Mouse (Mus musculus) C2C12 (cell line): ENCODE data around the gene H2-Ke6. TPM values are rescaled to one million over a fixed set of nuclear protein-coding genes. Genes with fewer than 3 reads are reported as not detected.

Source experiments
- H3K27me3 ChIP-seq: one replicate; pipeline ENCODE4 v1.6.1; 2011; ENCODE audit not compliant: control insufficient read depth, insufficient read depth, insufficient read length
- H3K36me3 ChIP-seq: one replicate; pipeline ENCODE4 v1.6.1; 2011; ENCODE audit not compliant: control insufficient read depth, insufficient read depth
- H3K4me3 ChIP-seq: one replicate; pipeline ENCODE4 v1.5.1; 2011; ENCODE audit warnings: mild to moderate bottlenecking, control low read depth; ENCODE audit not compliant: poor library complexity, insufficient read depth, severe bottlenecking
- H3K79me2 ChIP-seq: one replicate; pipeline ENCODE4 v1.6.1; 2011; ENCODE audit not compliant: control insufficient read depth, insufficient read depth
- H3K79me3 ChIP-seq: one replicate; pipeline ENCODE4 v1.6.1; 2011; ENCODE audit warnings: low read depth, control low read depth
- H3ac ChIP-seq: one replicate; pipeline ENCODE3; 2011; ENCODE audit warnings: low read depth; ENCODE audit not compliant: control insufficient read depth, insufficient read length
- CEBPB ChIP-seq: IDR thresholded peaks from one replicate; pipeline ENCODE4 v1.6.1; 2011; ENCODE audit warnings: low read depth, mild to moderate bottlenecking, control low read depth, moderate library complexity
- CTCF ChIP-seq: IDR thresholded peaks from one replicate; pipeline ENCODE4 v1.5.1; 2011; ENCODE audit not compliant: control insufficient read depth, insufficient read depth, insufficient read length
- FOSL1 ChIP-seq: IDR thresholded peaks from one replicate; pipeline ENCODE4 v1.8.0; 2011; ENCODE audit warnings: mild to moderate bottlenecking, low read length; ENCODE audit not compliant: poor library complexity, insufficient read depth, severe bottlenecking
- MAX ChIP-seq: IDR thresholded peaks from one replicate; pipeline ENCODE4 v1.6.1; 2011; ENCODE audit warnings: mild to moderate bottlenecking, control low read depth
- MYOD1 ChIP-seq: IDR thresholded peaks from one replicate; pipeline ENCODE4 v1.6.1; 2011; ENCODE audit warnings: low read depth; ENCODE audit not compliant: control insufficient read depth, insufficient read length
- MYOG ChIP-seq: IDR thresholded peaks from one replicate; pipeline ENCODE4 v1.6.1; 2011; ENCODE audit not compliant: control insufficient read depth, insufficient read length; ENCODE audit errors: extremely low read depth
- USF1 ChIP-seq: IDR thresholded peaks from one replicate; pipeline ENCODE4 v1.6.1; 2011; ENCODE audit warnings: low read depth, mild to moderate bottlenecking, control low read depth, moderate library complexity
- polyA plus RNA-seq: library from polyadenylated mRNA; unstranded; fragments of >200 nt; fragmentation: generic; extraction: Trizol; gene quantifications from one replicate; pipeline ENCODE4 v1.2.1, GENCODE M21; 2012; ENCODE audit warnings: missing spikeins

Gene H2-Ke6
- polyA plus RNA-seq, 1 experiment: 17.6 TPM

- TF ChIP-seq MAX (peak; percentile 52), FOSL1 (no peak)
These were observed 3.5 kb downstream of the H2-Ke6 start, which contains the start of gene Ring1 for GRCm38 (mm10) chr17:34024317-34024821. Gene Ring1, minus strand, starts transcription at chr17:34024680.

GRCm38 (mm10) chr17:34023678-34024077 lies 4.2 kb downstream of the H2-Ke6 start:
- H3ac ChIP-seq: no peak overlapping the region
- no peak for TF ChIP-seq USF1
- no peak for TF ChIP-seq MAX
- TF ChIP-seq MYOG: no peak
- no peak overlapping the region for H3K4me3 ChIP-seq
- H3K36me3 ChIP-seq: peaks cover 7% of the 10 kb centered on the region
- H3K27me3 ChIP-seq: no peaks in the 10 kb centered on the region
- H3K79me3 ChIP-seq: no peaks in the 10 kb centered on the region
- H3K79me2 ChIP-seq: peaks cover 4% of the 10 kb centered on the region

More at GRCm38 (mm10) chr17:34024317-34024821, 3.5 kb downstream of the H2-Ke6 start, which contains the start of gene Ring1:
- peaks cover 11% of the 10 kb centered on the region for H3K79me2 ChIP-seq
- H3K79me3 ChIP-seq: peaks cover 6% of the 10 kb centered on the region
- H3K4me3 ChIP-seq: peak within 1 kb of the TSS; percentile 61
- peak within 1 kb of the TSS; percentile 87 for H3ac ChIP-seq
- peaks cover 14% of the 10 kb centered on the region for H3K36me3 ChIP-seq
- H3K27me3 ChIP-seq: no peaks in the 10 kb centered on the region

- no peaks in the 10 kb centered on the region for H3K79me2 ChIP-seq
- no peak overlapping the region for H3ac ChIP-seq
- H3K27me3 ChIP-seq: no peaks in the 10 kb centered on the region
- TF ChIP-seq CTCF (no peak), FOSL1 (no peak), MAX (no peak), USF1 (no peak), MYOD1 (no peak), CEBPB (no peak), MYOG (no peak)
- no peak overlapping the region for H3K4me3 ChIP-seq
- H3K36me3 ChIP-seq: peaks cover under 1% of the 10 kb centered on the region
- no peaks in the 10 kb centered on the region for H3K79me3 ChIP-seq
These were observed 4.9 kb downstream of the H2-Ke6 start for GRCm38 (mm10) chr17:34022987-34023386.

GRCm38 (mm10) chr17:34022414-34022783 lies 5.5 kb downstream of the H2-Ke6 start:
- Histone ChIP-seq H3K79me3 (no peaks in the 10 kb centered on the region), H3ac (no peak overlapping the region), H3K36me3 (no peaks in the 10 kb centered on the region), H3K79me2 (no peaks in the 10 kb centered on the region), H3K27me3 (no peaks in the 10 kb centered on the region), H3K4me3 (no peak overlapping the region)
- TF ChIP-seq FOSL1: no peak
- no peak for TF ChIP-seq CTCF
- no peak for TF ChIP-seq CEBPB
- no peak for TF ChIP-seq MYOG
- no peak for TF ChIP-seq MYOD1
- no peak for TF ChIP-seq MAX
- TF ChIP-seq USF1: no peak

- H3K36me3 ChIP-seq: no peaks in the 10 kb centered on the region
- no peak overlapping the region for H3K4me3 ChIP-seq
- H3K79me2 ChIP-seq: no peaks in the 10 kb centered on the region
- no peak for TF ChIP-seq CTCF
- no peaks in the 10 kb centered on the region for H3K27me3 ChIP-seq
- H3ac ChIP-seq: no peak overlapping the region
- no peaks in the 10 kb centered on the region for H3K79me3 ChIP-seq
These were observed 6.1 kb downstream of the H2-Ke6 start for GRCm38 (mm10) chr17:34021539-34022413.

- no peak for TF ChIP-seq MYOD1
- no peak for TF ChIP-seq CTCF
- no peak for TF ChIP-seq FOSL1
- no peak for TF ChIP-seq MAX
- no peak for TF ChIP-seq USF1
- TF ChIP-seq CEBPB: no peak
- no peak for TF ChIP-seq MYOG
- Histone ChIP-seq H3K27me3 (peaks cover 5% of the 10 kb centered on the region), H3K79me3 (no peaks in the 10 kb centered on the region), H3K4me3 (no peak overlapping the region), H3ac (no peak overlapping the region), H3K36me3 (no peaks in the 10 kb centered on the region), H3K79me2 (no peaks in the 10 kb centered on the region)
These were observed 14.4 kb downstream of the H2-Ke6 start for GRCm38 (mm10) chr17:34013436-34013835.
